Mouse (Mus musculus): ENCODE results near the gene Olfr102. TPM values are rescaled to one million over a fixed set of nuclear protein-coding genes. Genes with fewer than 3 reads are reported as not detected.

Olfr102 gene
- polyA plus RNA-seq, 1 experiment = not detected

GRCm38 (mm10) chr17:37270702-37271092, 46.2 kb downstream of the Olfr102 start:
- peak overlapping the region; percentile 69 for H3K4me3 ChIP-seq (ENCODE audit: insufficient read depth, low read length)
- TF ChIP-seq POLR2A (IDR thresholded peaks at IDR 0.05; ENCODE audit: borderline replicate concordance, low read depth, low read length) (no peak), CTCF (IDR thresholded peaks at IDR 0.05; ENCODE audit: low read depth, low read length) (no peak)
- peak overlapping the region; percentile 49 for H3K27ac ChIP-seq (ENCODE audit: insufficient read depth, low read depth, low read length)
- H3K4me1 ChIP-seq (ENCODE audit: control insufficient read depth, insufficient read depth, low read length) = peaks cover 14% of the 10 kb centered on the region

- peak within 1 kb of the TSS; percentile 69 for H3K4me3 ChIP-seq (ENCODE audit: insufficient read depth, low read length)
- peaks cover 10% of the 10 kb centered on the region for H3K4me1 ChIP-seq (ENCODE audit: control insufficient read depth, insufficient read depth, low read length)
- no peak for TF ChIP-seq CTCF (IDR thresholded peaks at IDR 0.05; ENCODE audit: low read depth, low read length)
- no peak for TF ChIP-seq POLR2A (IDR thresholded peaks at IDR 0.05; ENCODE audit: borderline replicate concordance, low read depth, low read length)
- peak within 1 kb of the TSS; percentile 49 for H3K27ac ChIP-seq (ENCODE audit: insufficient read depth, low read depth, low read length)
These were observed 46.7 kb downstream of the Olfr102 start, which contains the start of gene H2-M3 for GRCm38 (mm10) chr17:37270058-37270701. H2-M3 (plus strand) TSS chr17:37270220.

GRCm38 (mm10) chr17:37263626-37264025, 53.2 kb downstream of the Olfr102 start, which contains the start of gene Olfr98:
Olfr98 (minus strand) TSS chr17:37263749.
- TF ChIP-seq POLR2A (IDR thresholded peaks at IDR 0.05; ENCODE audit: borderline replicate concordance, low read depth, low read length) (no peak), CTCF (IDR thresholded peaks at IDR 0.05; ENCODE audit: low read depth, low read length) (no peak)
- Histone ChIP-seq H3K4me3 (ENCODE audit: insufficient read depth, low read length) (no peak within 1 kb of the TSS), H3K4me1 (ENCODE audit: control insufficient read depth, insufficient read depth, low read length) (no peaks in the 10 kb centered on the region), H3K27ac (ENCODE audit: insufficient read depth, low read depth, low read length) (no peak within 1 kb of the TSS)

Other genes starting within 250 kb of the Olfr102 start
- not detected in 2 replicates for gene Olfr90, start 228.6 kb downstream of the Olfr102 start, polyA plus RNA-seq (2012; ENCODE audit: insufficient read depth, insufficient read length, missing spikeins)
- gene Olfr91, start 218.8 kb downstream of the Olfr102 start, polyA plus RNA-seq (2012; ENCODE audit: insufficient read depth, insufficient read length, missing spikeins) = not detected in 2 replicates
- gene Olfr92, start 197.0 kb downstream of the Olfr102 start, polyA plus RNA-seq (2012; ENCODE audit: insufficient read depth, insufficient read length, missing spikeins) = not detected in 2 replicates
- gene Olfr93, start 155.6 kb downstream of the Olfr102 start, polyA plus RNA-seq (2012; ENCODE audit: insufficient read depth, insufficient read length, missing spikeins) = not detected in 2 replicates
- not detected in 2 replicates for gene Ubd, start 123.2 kb downstream of the Olfr102 start, polyA plus RNA-seq (2012; ENCODE audit: insufficient read depth, insufficient read length, missing spikeins)
- not detected in 2 replicates for gene Olfr94, start 116.1 kb downstream of the Olfr102 start, polyA plus RNA-seq (2012; ENCODE audit: insufficient read depth, insufficient read length, missing spikeins)
- gene Olfr95, start 103.9 kb downstream of the Olfr102 start, polyA plus RNA-seq (2012; ENCODE audit: insufficient read depth, insufficient read length, missing spikeins) = not detected in 2 replicates
- gene Olfr96, start 96.9 kb downstream of the Olfr102 start, polyA plus RNA-seq (2012; ENCODE audit: insufficient read depth, insufficient read length, missing spikeins) = not detected in 2 replicates
- gene Olfr97, start 79.7 kb downstream of the Olfr102 start, polyA plus RNA-seq (2012; ENCODE audit: insufficient read depth, insufficient read length, missing spikeins) = not detected in 2 replicates
- not detected in 2 replicates for gene Olfr98, start 53.3 kb downstream of the Olfr102 start, polyA plus RNA-seq (2012; ENCODE audit: insufficient read depth, insufficient read length, missing spikeins)
- gene H2-M3, start 46.8 kb downstream of the Olfr102 start, polyA plus RNA-seq (2012; ENCODE audit: insufficient read depth, insufficient read length, missing spikeins) = 48.3 and 53.5 TPM in 2 replicates
- gene Olfr99, start 33.6 kb downstream of the Olfr102 start, polyA plus RNA-seq (2012; ENCODE audit: insufficient read depth, insufficient read length, missing spikeins) = not detected in 2 replicates
- not detected in 2 replicates for gene Olfr101, start 12.7 kb downstream of the Olfr102 start, polyA plus RNA-seq (2012; ENCODE audit: insufficient read depth, insufficient read length, missing spikeins)
- gene Olfr103, start 22.6 kb upstream of the Olfr102 start, polyA plus RNA-seq (2012; ENCODE audit: insufficient read depth, insufficient read length, missing spikeins) = not detected in 2 replicates
- gene Olfr104-ps, start 42.5 kb upstream of the Olfr102 start, polyA plus RNA-seq (2012; ENCODE audit: insufficient read depth, insufficient read length, missing spikeins) = not detected in 2 replicates
- gene Olfr105-ps, start 62.0 kb upstream of the Olfr102 start, polyA plus RNA-seq (2012; ENCODE audit: insufficient read depth, insufficient read length, missing spikeins) = not detected in 2 replicates
- gene Olfr106-ps, start 73.3 kb upstream of the Olfr102 start, polyA plus RNA-seq (2012; ENCODE audit: insufficient read depth, insufficient read length, missing spikeins) = not detected in 2 replicates
- gene Olfr107, start 82.2 kb upstream of the Olfr102 start, polyA plus RNA-seq (2012; ENCODE audit: insufficient read depth, insufficient read length, missing spikeins) = not detected in 2 replicates
- not detected in 2 replicates for gene Olfr108, start 128.4 kb upstream of the Olfr102 start, polyA plus RNA-seq (2012; ENCODE audit: insufficient read depth, insufficient read length, missing spikeins)
- gene Olfr109, start 141.9 kb upstream of the Olfr102 start, polyA plus RNA-seq (2012; ENCODE audit: insufficient read depth, insufficient read length, missing spikeins) = 0.35 TPM in 1 of 2 replicates, not detected in the other
- 1.1 TPM in 1 of 2 replicates, not detected in the other for gene H2-M2, start 166.5 kb upstream of the Olfr102 start, polyA plus RNA-seq (2012; ENCODE audit: insufficient read depth, insufficient read length, missing spikeins)
- gene Olfr110, start 175.4 kb upstream of the Olfr102 start, polyA plus RNA-seq (2012; ENCODE audit: insufficient read depth, insufficient read length, missing spikeins) = 0.75 and 1.3 TPM in 2 replicates
- gene Olfr111, start 191.0 kb upstream of the Olfr102 start, polyA plus RNA-seq (2012; ENCODE audit: insufficient read depth, insufficient read length, missing spikeins) = 4.6 and 5.8 TPM in 2 replicates